Mouse (Mus musculus): ENCODE measurements around the gene Olfr1076. TPM values are rescaled to one million over a fixed set of nuclear protein-coding genes. Genes with fewer than 3 reads are reported as not detected.

Olfr1076 gene
- polyA plus RNA-seq (2014; fragmentation: Illumina TruSeq; extraction: RNeasy Lipid Tissue Mini Kit (QIAGEN cat#74804); ENCODE audit: low read depth, low replicate concordance) = not detected

GRCm38 (mm10) chr2:86508161-86508560 lies at the start of gene Olfr1076:
Gene Olfr1076 (plus strand): TSS chr2:86508461.

GRCm38 (mm10) chr2:86487286-86487685 lies 21.0 kb upstream of the Olfr1076 start, which contains the start of gene Olfr228:
Gene Olfr228 (minus strand): TSS chr2:86487386.

GRCm38 (mm10) chr2:86542380-86542779 lies 34.1 kb downstream of the Olfr1076 start, which contains the start of gene Olfr1079:
Gene Olfr1079 (minus strand): TSS chr2:86542480.

DNA sequence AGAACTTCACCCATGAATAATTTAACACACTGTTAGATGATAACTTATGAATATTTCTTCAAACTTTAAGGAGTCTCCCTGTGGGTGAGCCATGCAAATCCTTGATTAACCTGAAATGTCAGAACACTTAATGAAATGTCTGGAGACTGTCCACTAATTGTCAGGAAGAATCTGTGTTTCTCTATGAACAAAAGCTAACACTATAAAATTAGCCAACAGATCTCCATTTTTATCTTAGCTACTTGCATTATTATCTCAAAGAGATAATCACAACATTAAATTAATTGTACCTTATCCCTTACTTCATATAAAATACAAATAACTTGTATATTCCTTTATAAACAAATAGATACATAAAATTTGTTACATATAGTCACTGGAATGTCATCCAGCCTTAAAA lies 49.9 kb downstream of the Olfr1076 start, which contains the start of gene Olfr1080:
Gene Olfr1080 (minus strand): TSS at position 101 of the 400 bp plus-strand sequence.

Other genes starting within 250 kb of the Olfr1076 start
- gene Olfr1051, start 229.4 kb upstream of the Olfr1076 start, polyA plus RNA-seq (2014; fragmentation: Illumina TruSeq; extraction: RNeasy Lipid Tissue Mini Kit (QIAGEN cat#74804); ENCODE audit: low read depth, low replicate concordance) = not detected
- not detected for gene Olfr1052, start 216.0 kb upstream of the Olfr1076 start, polyA plus RNA-seq (2014; fragmentation: Illumina TruSeq; extraction: RNeasy Lipid Tissue Mini Kit (QIAGEN cat#74804); ENCODE audit: low read depth, low replicate concordance)
- not detected for gene Olfr1053, start 193.2 kb upstream of the Olfr1076 start, polyA plus RNA-seq (2014; fragmentation: Illumina TruSeq; extraction: RNeasy Lipid Tissue Mini Kit (QIAGEN cat#74804); ENCODE audit: low read depth, low replicate concordance)
- gene Olfr1054, start 173.0 kb upstream of the Olfr1076 start, polyA plus RNA-seq (2014; fragmentation: Illumina TruSeq; extraction: RNeasy Lipid Tissue Mini Kit (QIAGEN cat#74804); ENCODE audit: low read depth, low replicate concordance) = not detected
- not detected for gene Olfr1055, start 158.2 kb upstream of the Olfr1076 start, polyA plus RNA-seq (2014; fragmentation: Illumina TruSeq; extraction: RNeasy Lipid Tissue Mini Kit (QIAGEN cat#74804); ENCODE audit: low read depth, low replicate concordance)
- gene Olfr1056, start 146.0 kb upstream of the Olfr1076 start, polyA plus RNA-seq (2014; fragmentation: Illumina TruSeq; extraction: RNeasy Lipid Tissue Mini Kit (QIAGEN cat#74804); ENCODE audit: low read depth, low replicate concordance) = not detected
- not detected for gene Olfr1057, start 130.1 kb upstream of the Olfr1076 start, polyA plus RNA-seq (2014; fragmentation: Illumina TruSeq; extraction: RNeasy Lipid Tissue Mini Kit (QIAGEN cat#74804); ENCODE audit: low read depth, low replicate concordance)
- gene Olfr1058, start 119.9 kb upstream of the Olfr1076 start, polyA plus RNA-seq (2014; fragmentation: Illumina TruSeq; extraction: RNeasy Lipid Tissue Mini Kit (QIAGEN cat#74804); ENCODE audit: low read depth, low replicate concordance) = not detected
- gene Olfr1061, start 94.4 kb upstream of the Olfr1076 start, polyA plus RNA-seq (2014; fragmentation: Illumina TruSeq; extraction: RNeasy Lipid Tissue Mini Kit (QIAGEN cat#74804); ENCODE audit: low read depth, low replicate concordance) = not detected
- gene Olfr1062, start 81.7 kb upstream of the Olfr1076 start, polyA plus RNA-seq (2014; fragmentation: Illumina TruSeq; extraction: RNeasy Lipid Tissue Mini Kit (QIAGEN cat#74804); ENCODE audit: low read depth, low replicate concordance) = not detected
- not detected for gene Olfr1065, start 57.9 kb upstream of the Olfr1076 start, polyA plus RNA-seq (2014; fragmentation: Illumina TruSeq; extraction: RNeasy Lipid Tissue Mini Kit (QIAGEN cat#74804); ENCODE audit: low read depth, low replicate concordance)
- not detected for gene Olfr1066, start 52.2 kb upstream of the Olfr1076 start, polyA plus RNA-seq (2014; fragmentation: Illumina TruSeq; extraction: RNeasy Lipid Tissue Mini Kit (QIAGEN cat#74804); ENCODE audit: low read depth, low replicate concordance)
- not detected for gene Olfr228, start 21.1 kb upstream of the Olfr1076 start, polyA plus RNA-seq (2014; fragmentation: Illumina TruSeq; extraction: RNeasy Lipid Tissue Mini Kit (QIAGEN cat#74804); ENCODE audit: low read depth, low replicate concordance)
- not detected for gene Olfr1079, start 34.0 kb downstream of the Olfr1076 start, polyA plus RNA-seq (2014; fragmentation: Illumina TruSeq; extraction: RNeasy Lipid Tissue Mini Kit (QIAGEN cat#74804); ENCODE audit: low read depth, low replicate concordance)
- gene Olfr1080, start 49.8 kb downstream of the Olfr1076 start, polyA plus RNA-seq (2014; fragmentation: Illumina TruSeq; extraction: RNeasy Lipid Tissue Mini Kit (QIAGEN cat#74804); ENCODE audit: low read depth, low replicate concordance) = not detected
- not detected for gene Olfr1082, start 90.5 kb downstream of the Olfr1076 start, polyA plus RNA-seq (2014; fragmentation: Illumina TruSeq; extraction: RNeasy Lipid Tissue Mini Kit (QIAGEN cat#74804); ENCODE audit: low read depth, low replicate concordance)
- gene Olfr1084, start 131.3 kb downstream of the Olfr1076 start, polyA plus RNA-seq (2014; fragmentation: Illumina TruSeq; extraction: RNeasy Lipid Tissue Mini Kit (QIAGEN cat#74804); ENCODE audit: low read depth, low replicate concordance) = not detected
- gene Olfr1085, start 153.6 kb downstream of the Olfr1076 start, polyA plus RNA-seq (2014; fragmentation: Illumina TruSeq; extraction: RNeasy Lipid Tissue Mini Kit (QIAGEN cat#74804); ENCODE audit: low read depth, low replicate concordance) = not detected
- not detected for gene Olfr1086, start 171.6 kb downstream of the Olfr1076 start, polyA plus RNA-seq (2014; fragmentation: Illumina TruSeq; extraction: RNeasy Lipid Tissue Mini Kit (QIAGEN cat#74804); ENCODE audit: low read depth, low replicate concordance)
- gene Olfr1087, start 189.9 kb downstream of the Olfr1076 start, polyA plus RNA-seq (2014; fragmentation: Illumina TruSeq; extraction: RNeasy Lipid Tissue Mini Kit (QIAGEN cat#74804); ENCODE audit: low read depth, low replicate concordance) = not detected
- gene Olfr1089, start 225.2 kb downstream of the Olfr1076 start, polyA plus RNA-seq (2014; fragmentation: Illumina TruSeq; extraction: RNeasy Lipid Tissue Mini Kit (QIAGEN cat#74804); ENCODE audit: low read depth, low replicate concordance) = not detected

All from adipose tissue, adult 10 weeks (tissue).